Mouse (Mus musculus): Measurements from ENCODE around the gene Ptprg. TPM values are rescaled to one million over a fixed set of nuclear protein-coding genes. Genes with fewer than 3 reads are reported as not detected.

Ptprg gene
- total RNA-seq, 2 experiments from 2014 or later: 123 TPM

GRCm38 (mm10) chr14:11665046-11665445, 111.7 kb downstream of the Ptprg start:
- intact Hi-C loops (cut with DNase I): no loop called here
- no peak for DNase-seq (ENCODE audit: low spot score in 2 of 2)

- intact Hi-C loops (cut with DNase I): no loop called here
These were observed 114.4 kb downstream of the Ptprg start for GRCm38 (mm10) chr14:11667762-11668161.

GRCm38 (mm10) chr14:11670847-11671246, 117.5 kb downstream of the Ptprg start:
- no peak for DNase-seq (ENCODE audit: low spot score in 2 of 2)
- intact Hi-C loops (cut with DNase I): no loop called here

More at GRCm38 (mm10) chr14:11667762-11668161, 114.4 kb downstream of the Ptprg start:
- DNase-seq (ENCODE audit: low spot score in 2 of 2): no peak

- intact Hi-C loops (cut with DNase I): no loop called here
- no peak for DNase-seq (ENCODE audit: low spot score in 2 of 2)
These were observed 119.7 kb downstream of the Ptprg start for GRCm38 (mm10) chr14:11672981-11673547.

GRCm38 (mm10) chr14:11678201-11678600, 124.9 kb downstream of the Ptprg start:
- peak in 1 of 2 experiments; percentile 25 for DNase-seq (ENCODE audit: low spot score in 2 of 2)
- intact Hi-C loops (cut with DNase I): no loop called here

GRCm38 (mm10) chr14:11679741-11680140, 126.4 kb downstream of the Ptprg start:
- intact Hi-C loops (cut with DNase I): no loop called here
- no peak for DNase-seq (ENCODE audit: low spot score in 2 of 2)

GRCm38 (mm10) chr14:11680621-11681020, 127.3 kb downstream of the Ptprg start:
- intact Hi-C loops (cut with DNase I): no loop called here

GRCm38 (mm10) chr14:11682441-11682840, 129.1 kb downstream of the Ptprg start:
- DNase-seq (ENCODE audit: low spot score in 2 of 2): no peak
- intact Hi-C loops (cut with DNase I): no loop called here

More at GRCm38 (mm10) chr14:11680621-11681020, 127.3 kb downstream of the Ptprg start:
- no peak for DNase-seq (ENCODE audit: low spot score in 2 of 2)

GRCm38 (mm10) chr14:11683386-11684081, 130.2 kb downstream of the Ptprg start:
- intact Hi-C loops (cut with DNase I): no loop called here

GRCm38 (mm10) chr14:11684104-11684503, 130.8 kb downstream of the Ptprg start:
- intact Hi-C loops (cut with DNase I): no loop called here
- no peak for DNase-seq (ENCODE audit: low spot score in 2 of 2)

More at GRCm38 (mm10) chr14:11683386-11684081, 130.2 kb downstream of the Ptprg start:
- DNase-seq (ENCODE audit: low spot score in 2 of 2): no peak

GRCm38 (mm10) chr14:11687541-11687940, 134.2 kb downstream of the Ptprg start:
- DNase-seq (ENCODE audit: low spot score in 2 of 2): no peak
- intact Hi-C loops (cut with DNase I): no loop called here

GRCm38 (mm10) chr14:11688142-11688541, 134.8 kb downstream of the Ptprg start:
- DNase-seq (ENCODE audit: low spot score in 2 of 2): no peak
- intact Hi-C loops (cut with DNase I): no loop called here

GRCm38 (mm10) chr14:11690066-11690465, 136.7 kb downstream of the Ptprg start:
- intact Hi-C loops (cut with DNase I): no loop called here

GRCm38 (mm10) chr14:11691531-11691930, 138.2 kb downstream of the Ptprg start:
- intact Hi-C loops (cut with DNase I): no loop called here
- DNase-seq (ENCODE audit: low spot score in 2 of 2): no peak

More at GRCm38 (mm10) chr14:11690066-11690465, 136.7 kb downstream of the Ptprg start:
- no peak for DNase-seq (ENCODE audit: low spot score in 2 of 2)

GRCm38 (mm10) chr14:11698880-11699279, 145.5 kb downstream of the Ptprg start:
- intact Hi-C loops (cut with DNase I): no loop called here

GRCm38 (mm10) chr14:11699654-11700053, 146.3 kb downstream of the Ptprg start:
- intact Hi-C loops (cut with DNase I): no loop called here
- DNase-seq (ENCODE audit: low spot score in 2 of 2): no peak

More at GRCm38 (mm10) chr14:11698880-11699279, 145.5 kb downstream of the Ptprg start:
- DNase-seq (ENCODE audit: low spot score in 2 of 2): no peak

- DNase-seq (ENCODE audit: low spot score in 2 of 2): no peak
- intact Hi-C loops (cut with DNase I): no loop called here
These were observed 148.4 kb downstream of the Ptprg start for GRCm38 (mm10) chr14:11701516-11702249.

- intact Hi-C loops (cut with DNase I): no loop called here
- DNase-seq (ENCODE audit: low spot score in 2 of 2): no peak
These were observed 149.6 kb downstream of the Ptprg start for GRCm38 (mm10) chr14:11702770-11703477.

- no peak for DNase-seq (ENCODE audit: low spot score in 2 of 2)
- intact Hi-C loops (cut with DNase I): no loop called here
These were observed 151.5 kb downstream of the Ptprg start for GRCm38 (mm10) chr14:11704871-11705270.

- intact Hi-C loops (cut with DNase I): no loop called here
These were observed 156.0 kb downstream of the Ptprg start for GRCm38 (mm10) chr14:11709352-11709751.

More at GRCm38 (mm10) chr14:11709352-11709751, 156.0 kb downstream of the Ptprg start:
- DNase-seq (ENCODE audit: low spot score in 2 of 2): no peak
